Comparison of ENCODE assay signal across 10 mouse cellular contexts in the genomic region with DNA sequence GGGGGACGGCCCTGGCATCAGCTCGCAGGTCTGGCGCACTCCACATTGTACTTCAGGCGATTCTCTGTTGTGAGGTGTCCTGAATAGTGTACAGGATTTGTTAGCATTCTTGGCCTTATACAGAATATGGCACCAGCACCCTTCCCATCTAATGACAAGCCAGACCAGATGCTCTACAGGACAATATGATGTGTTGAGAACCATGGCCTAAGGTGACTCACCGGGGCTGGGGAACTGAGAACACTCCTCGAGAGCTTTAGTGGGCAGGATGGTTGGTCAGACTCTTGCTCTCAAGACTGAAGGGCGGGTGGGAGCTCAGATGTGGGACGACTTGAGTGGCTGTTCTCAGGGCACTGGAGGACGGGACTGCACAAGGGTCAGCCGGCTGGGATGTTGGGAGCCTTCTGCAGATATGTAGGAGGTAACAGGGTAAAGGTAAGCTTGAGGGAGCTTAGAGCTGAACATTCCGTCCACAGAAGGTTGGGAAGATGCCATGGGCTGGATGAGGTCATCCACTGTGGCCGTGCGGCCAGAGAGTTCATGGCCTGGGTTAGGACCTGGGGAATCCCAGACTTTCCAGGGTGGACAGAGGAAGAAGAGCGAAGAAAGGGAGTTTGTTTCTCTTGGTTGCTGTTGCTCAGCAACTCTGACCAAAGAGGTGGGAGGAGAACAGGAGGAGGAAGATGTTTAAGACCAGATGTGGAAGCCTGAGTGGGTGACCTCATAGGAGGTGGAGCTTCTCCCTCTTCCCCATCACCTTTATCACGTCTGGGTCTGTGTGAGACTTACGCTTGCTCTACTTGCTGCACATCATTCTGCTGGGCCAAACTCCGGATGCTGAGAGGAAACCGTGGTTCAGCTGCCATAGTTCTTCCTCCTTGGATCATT.
DNase-seq lines count a peak whose midpoint lies in the region; ATAC-seq and TF ChIP-seq lines count a peak whose summit lies in the region.
"Had no signal": no experiment of that assay in that cellular context is flagged by ENCODE, and none has a peak within 500 bp of the region (broad histone marks: within the 10 kb centered on the region; RNA-seq: fewer than 3 reads in every experiment).

No protein-coding gene starts in this region.

- peak; percentile 63 for ATAC-seq in lung, postnatal 0 days
- ATAC-seq: midbrain, embryonic 15.5 days had no signal

- H3K4me2 ChIP-seq in lung, postnatal 0 days (replicated peaks; ENCODE audit: low read depth, low read length), result no peak overlapping the region
- H3K4me2 ChIP-seq: midbrain, embryonic 15.5 days had no signal

- peak; percentile 23; the same call in 1 of the 2 replicates for TF ChIP-seq EP300 in lung, postnatal 0 days (IDR thresholded peaks at IDR 0.05)

- TF ChIP-seq CTCF in lung, postnatal 0 days (IDR thresholded peaks at IDR 0.05), result no peak
- no peak for TF ChIP-seq CTCF in kidney, adult 2 months (conservative IDR thresholded peaks at IDR 0.05; ENCODE audit: insufficient read depth, insufficient read length, low read depth, low read length)
- no peak for TF ChIP-seq CTCF in small intestine, adult 2 months (IDR thresholded peaks at IDR 0.05; ENCODE audit: extremely low read depth, insufficient read length, insufficient replicate concordance, low read depth, low read length)

- no peak overlapping the region for H3K27ac ChIP-seq in lung, postnatal 0 days (ENCODE audit: low read length)
- no peak overlapping the region for H3K27ac ChIP-seq in kidney, adult 2 months (ENCODE audit: insufficient read depth, low read depth, low read length)
- peak overlapping the region; percentile 27; the same call in 1 of the 2 replicates for H3K27ac ChIP-seq in small intestine, adult 2 months (ENCODE audit: insufficient read depth, low read depth, low read length)
- H3K27ac ChIP-seq: midbrain, embryonic 15.5 days had no signal

- no peak overlapping the region for H3K4me3 ChIP-seq in lung, postnatal 0 days (ENCODE audit: low read depth, low read length)
- no peak overlapping the region for H3K4me3 ChIP-seq in kidney, adult 2 months (ENCODE audit: insufficient read depth, low read depth, low read length)
- no peak overlapping the region for H3K4me3 ChIP-seq in small intestine, adult 2 months (ENCODE audit: low read depth, low read length)
- H3K4me3 ChIP-seq: midbrain, embryonic 15.5 days had no signal

- no peaks in the 10 kb centered on the region for H3K36me3 ChIP-seq in lung, postnatal 0 days (ENCODE audit: insufficient read depth, low read length)
- no peaks in the 10 kb centered on the region for H3K36me3 ChIP-seq in kidney, adult 2 months (ENCODE audit: control insufficient read depth, insufficient read depth, low read length)
- H3K36me3 ChIP-seq in small intestine, adult 2 months (ENCODE audit: control insufficient read depth, insufficient read depth, low read length), result no peaks in the 10 kb centered on the region
- H3K36me3 ChIP-seq: midbrain, embryonic 15.5 days had no signal

- no peaks in the 10 kb centered on the region for H3K27me3 ChIP-seq in lung, postnatal 0 days (replicated peaks; ENCODE audit: insufficient read depth, low read length)
- H3K27me3 ChIP-seq in kidney, adult 2 months (replicated peaks; ENCODE audit: control insufficient read depth, insufficient read depth, low read length), result no peaks in the 10 kb centered on the region
- H3K27me3 ChIP-seq in small intestine, adult 2 months (ENCODE audit: control insufficient read depth, insufficient read depth, low read length), result no peaks in the 10 kb centered on the region
- H3K27me3 ChIP-seq: midbrain, embryonic 15.5 days had no signal

- H3K9me3 ChIP-seq in lung, postnatal 0 days (ENCODE audit: low read length), result no peaks in the 10 kb centered on the region
- H3K9me3 ChIP-seq: midbrain, embryonic 15.5 days had no signal

- no peak overlapping the region for H3K9ac ChIP-seq in lung, postnatal 0 days (replicated peaks; ENCODE audit: low read depth)
- H3K9ac ChIP-seq: midbrain, embryonic 15.5 days had no signal

- TF ChIP-seq POLR2A in kidney, adult 2 months (IDR thresholded peaks at IDR 0.05; ENCODE audit: low read depth, low read length), result no peak
- no peak for TF ChIP-seq POLR2A in small intestine, adult 2 months (IDR thresholded peaks at IDR 0.05; ENCODE audit: low read depth, low read length)

- H3K4me1 ChIP-seq in lung, postnatal 0 days (ENCODE audit: insufficient read depth, low read depth, low read length), result peaks cover 6% of the 10 kb centered on the region; the same call in 1 of the 2 replicates
- peaks cover 47% of the 10 kb centered on the region for H3K4me1 ChIP-seq in kidney, adult 2 months (ENCODE audit: control insufficient read depth, insufficient read depth, low read length)
- H3K4me1 ChIP-seq in small intestine, adult 2 months (ENCODE audit: control insufficient read depth, insufficient read depth, insufficient read length, low read length), result peaks cover 14% of the 10 kb centered on the region; the same call in 1 of the 2 replicates

- WGBS in lung, postnatal 0 days, result 63% methylated on average over 18 of the region's 18 CpGs
- WGBS in kidney, adult 2 months, result 54% methylated on average over 18 of the region's 18 CpGs
- WGBS in small intestine, adult 2 months, result 69% methylated on average over 18 of the region's 18 CpGs

- no peak for DNase-seq in lung, postnatal 0 days (ENCODE audit: low spot score)
- no peak for DNase-seq in lung, postnatal 10 days
- DNase-seq in fibroblast of lung, adult 2 months (ENCODE audit: low read depth), result peak; percentile 52
- DNase-seq in kidney, adult 2 months, result peak; percentile 90
- DNase-seq in frontal cortex, postnatal 14 days (ENCODE audit: low spot score in 2 of 2), result no peak
- DNase-seq in spleen, adult 18-20 months, result no peak
- DNase-seq: cerebellum, adult 8-10 months; left cerebral cortex, postnatal 4 days had no signal

Comparison
In these comparisons a context has a peak if more than half of its experiments do, and no peak if none do; other contexts are left out.
1. DNase-seq: peak in fibroblast of lung, adult 2 months (single experiment) and kidney, adult 2 months (single experiment); none in lung, postnatal 0 days (single experiment), lung, postnatal 10 days (single experiment), frontal cortex, postnatal 14 days (0 of 2) and spleen, adult 18-20 months (0 of 2).